Mouse (Mus musculus) kidney, embryonic 14.5 days (tissue): Measurements from ENCODE around the gene Mical2. TPM values are rescaled to one million over a fixed set of nuclear protein-coding genes. Genes with fewer than 3 reads are reported as not detected.

Experiments
- polyA plus RNA-seq: library from polyadenylated mRNA; unstranded; fragments of >200 nt; fragmentation: Nextera tagmentation; extraction: Ambion mirVana; gene quantifications from 2 replicates; pipeline ENCODE4 v1.2.1, GENCODE M21; 2014

The Mical2 gene
- polyA plus RNA-seq, 1 experiment from 2014 or later: 7.7 TPM

Other genes with a start within 250 kb of the Mical2 start
- gene Usp47, start 202.4 kb upstream of the Mical2 start, polyA plus RNA-seq: 31.9 and 80.9 TPM in 2 replicates
- 9.3 and 14.9 TPM in 2 replicates for gene Dkk3, start 66.8 kb upstream of the Mical2 start, polyA plus RNA-seq
- gene Parva, start 201.6 kb downstream of the Mical2 start, polyA plus RNA-seq: 53.4 and 92.8 TPM in 2 replicates